Mouse (Mus musculus): ENCODE data around the gene Arhgef17. TPM values are rescaled to one million over a fixed set of nuclear protein-coding genes. Genes with fewer than 3 reads are reported as not detected.

Gene Arhgef17
- total RNA-seq, 2 experiments from 2014 or later, result 50.4 to 79.5 TPM

DNA sequence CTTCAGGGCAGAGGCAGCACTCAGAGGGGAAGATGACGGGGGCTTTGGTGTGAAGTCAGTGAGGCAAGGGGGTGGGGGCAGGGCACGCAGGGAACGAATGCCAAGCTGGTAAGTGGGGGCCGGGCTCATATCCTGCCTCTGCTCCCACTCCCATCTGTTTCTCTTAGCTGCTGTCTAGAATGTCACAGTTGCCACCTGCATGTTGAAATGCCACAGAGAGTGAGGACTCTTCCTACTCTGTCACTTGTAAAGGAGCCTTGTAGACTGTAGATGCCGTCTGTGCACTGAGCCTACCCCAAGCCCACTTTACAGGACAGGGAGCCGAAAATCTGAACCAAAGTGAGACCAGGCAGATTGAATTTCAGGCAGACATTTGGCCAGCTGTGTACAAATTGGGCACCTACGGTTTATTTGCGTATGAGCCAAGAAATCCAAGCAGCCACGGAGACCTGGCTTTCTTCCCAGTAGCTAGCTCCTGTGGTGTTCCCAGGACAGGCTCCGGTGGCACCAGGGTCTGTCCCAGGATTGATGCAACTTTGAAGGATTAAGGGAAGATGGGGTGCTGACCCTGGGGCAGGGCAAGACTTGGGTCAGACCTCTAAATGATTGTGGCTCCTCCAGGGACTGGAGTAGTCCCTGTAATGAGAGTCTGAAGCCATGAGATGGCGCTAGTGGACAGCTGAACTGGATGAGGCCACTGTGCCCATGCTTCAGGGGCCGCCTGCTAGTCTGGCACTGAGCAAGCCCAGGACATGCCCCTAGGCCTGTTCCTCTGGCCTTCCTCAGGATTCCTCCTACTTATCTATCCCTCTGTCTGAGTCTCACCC is 11.1 kb upstream of the Arhgef17 start:
- peak; percentile 61 to 62 for DNase-seq (ENCODE audit: low spot score in 2 of 2)

DNA sequence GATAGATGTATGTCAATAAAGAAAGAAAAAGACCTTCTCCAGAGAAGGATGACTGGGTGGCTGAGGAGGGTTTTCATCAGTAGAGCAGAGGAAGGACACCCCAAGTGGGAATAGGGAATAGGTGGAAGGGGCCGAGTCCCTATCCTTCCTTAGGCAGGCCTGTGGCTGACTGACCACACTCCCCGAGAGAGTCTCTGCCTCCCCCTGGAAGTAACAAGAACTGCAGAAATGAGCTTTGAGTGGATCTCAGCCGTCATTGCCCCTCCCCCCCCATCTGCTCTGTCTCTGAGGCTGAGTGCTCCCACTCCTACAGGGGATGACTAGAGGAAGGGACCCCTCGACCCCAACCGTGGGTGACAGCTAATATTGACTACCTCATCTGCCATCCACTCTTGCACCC is 9.3 kb upstream of the Arhgef17 start:
- DNase-seq (ENCODE audit: low spot score in 2 of 2), result no peak

GRCm38 (mm10) chr7:100938106-100938505 is 6.2 kb upstream of the Arhgef17 start:
- no peak for DNase-seq (ENCODE audit: low spot score in 2 of 2)

DNA sequence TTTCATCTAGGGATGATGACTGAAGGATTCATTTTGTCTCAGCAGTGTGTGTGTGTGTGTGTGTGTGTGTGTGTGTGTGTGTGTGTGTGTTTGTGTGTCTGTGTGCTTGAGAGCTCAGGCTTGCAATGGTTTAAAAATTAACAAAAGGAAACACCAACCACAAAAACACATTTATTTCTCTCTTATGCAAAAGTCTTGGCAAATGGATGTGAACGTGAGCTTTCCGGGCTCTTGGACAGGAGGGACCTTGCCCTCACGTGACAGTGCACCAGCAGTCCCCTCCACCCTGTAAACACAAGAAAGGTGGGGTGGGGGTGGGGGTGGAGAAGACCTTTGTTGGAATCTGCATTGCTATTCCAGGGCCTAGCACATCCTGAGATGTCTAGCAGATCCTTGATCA is 5.6 kb upstream of the Arhgef17 start:
- no peak for DNase-seq (ENCODE audit: low spot score in 2 of 2)

GRCm38 (mm10) chr7:100933520-100933919 is 1.6 kb upstream of the Arhgef17 start:
- no peak for DNase-seq (ENCODE audit: low spot score in 2 of 2)

GRCm38 (mm10) chr7:100932481-100933007 is 637 bp upstream of the Arhgef17 start:
- peak; percentile 80 to 81 for DNase-seq (ENCODE audit: low spot score in 2 of 2)

DNA sequence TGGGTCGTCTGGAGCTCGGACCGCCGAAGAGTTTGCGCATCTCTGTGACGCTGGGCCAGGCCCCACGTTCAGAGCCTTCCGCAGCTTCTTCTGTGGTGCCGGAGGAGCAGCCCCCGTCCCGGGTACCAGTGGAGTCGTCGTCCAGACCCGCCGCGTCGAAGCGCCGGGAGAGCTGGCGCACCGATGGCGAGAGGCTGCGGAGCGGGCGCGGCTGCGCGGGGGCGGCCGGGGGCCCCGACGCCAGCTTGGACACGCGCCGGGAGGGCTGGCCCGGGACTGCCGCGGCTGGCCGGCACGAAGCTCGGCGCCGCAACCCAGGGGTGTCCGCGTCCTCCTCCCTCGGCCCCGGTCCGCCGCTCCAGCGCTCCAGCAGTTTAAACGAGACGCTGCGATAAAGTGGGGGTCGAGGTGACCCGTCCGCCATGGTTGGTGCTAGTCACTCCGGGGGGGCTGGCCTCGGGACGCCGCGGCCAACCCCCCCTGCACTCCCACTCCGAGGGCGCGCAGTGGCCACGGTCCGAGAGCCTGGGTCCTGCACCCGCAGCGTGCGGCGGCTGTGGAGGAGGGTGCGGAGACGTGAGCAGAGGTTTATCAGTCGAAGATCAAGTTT is 486 bp downstream of the Arhgef17 start:
- DNase-seq (ENCODE audit: low spot score in 2 of 2), result peak; percentile 63 to 65

GRCm38 (mm10) chr7:100930619-100931315 is 1.1 kb downstream of the Arhgef17 start:
- DNase-seq (ENCODE audit: low spot score in 2 of 2), result peak; percentile 49 to 55

DNA sequence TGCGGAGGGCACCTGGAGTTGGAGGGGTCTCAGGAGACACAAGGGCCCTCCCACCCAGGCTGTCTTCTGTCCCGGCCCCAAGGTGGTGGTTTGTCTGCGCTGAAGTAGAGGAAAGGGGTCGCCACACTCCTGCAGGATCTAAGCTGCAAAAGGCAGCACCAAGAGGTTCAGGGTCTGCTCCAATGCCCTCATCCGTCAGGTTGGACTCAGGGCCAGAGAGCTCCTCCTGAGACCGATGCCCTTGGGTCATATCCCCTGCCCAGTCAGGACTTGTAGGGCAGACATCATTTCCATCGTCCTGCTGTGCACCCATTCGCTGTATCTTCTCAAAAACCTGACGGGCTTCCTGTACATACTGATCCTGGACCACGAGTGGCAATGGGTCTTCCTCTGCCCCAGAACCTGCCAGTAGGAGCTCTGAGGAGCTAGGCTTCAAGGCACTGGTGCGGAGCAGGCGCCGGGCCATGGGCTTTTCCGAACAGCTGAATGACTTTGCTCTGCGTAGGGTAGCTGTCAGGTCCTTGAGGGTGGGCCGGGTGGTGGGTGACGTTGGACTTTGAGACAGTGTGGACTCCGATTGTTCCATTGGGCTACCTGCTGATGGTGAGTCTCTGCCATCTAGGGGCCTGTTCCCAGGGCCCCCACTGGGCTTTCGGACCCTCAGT is 2.1 kb downstream of the Arhgef17 start:
- no peak for DNase-seq (ENCODE audit: low spot score in 2 of 2)

GRCm38 (mm10) chr7:100928456-100928855 is 3.5 kb downstream of the Arhgef17 start:
- no peak for DNase-seq (ENCODE audit: low spot score in 2 of 2)

DNA sequence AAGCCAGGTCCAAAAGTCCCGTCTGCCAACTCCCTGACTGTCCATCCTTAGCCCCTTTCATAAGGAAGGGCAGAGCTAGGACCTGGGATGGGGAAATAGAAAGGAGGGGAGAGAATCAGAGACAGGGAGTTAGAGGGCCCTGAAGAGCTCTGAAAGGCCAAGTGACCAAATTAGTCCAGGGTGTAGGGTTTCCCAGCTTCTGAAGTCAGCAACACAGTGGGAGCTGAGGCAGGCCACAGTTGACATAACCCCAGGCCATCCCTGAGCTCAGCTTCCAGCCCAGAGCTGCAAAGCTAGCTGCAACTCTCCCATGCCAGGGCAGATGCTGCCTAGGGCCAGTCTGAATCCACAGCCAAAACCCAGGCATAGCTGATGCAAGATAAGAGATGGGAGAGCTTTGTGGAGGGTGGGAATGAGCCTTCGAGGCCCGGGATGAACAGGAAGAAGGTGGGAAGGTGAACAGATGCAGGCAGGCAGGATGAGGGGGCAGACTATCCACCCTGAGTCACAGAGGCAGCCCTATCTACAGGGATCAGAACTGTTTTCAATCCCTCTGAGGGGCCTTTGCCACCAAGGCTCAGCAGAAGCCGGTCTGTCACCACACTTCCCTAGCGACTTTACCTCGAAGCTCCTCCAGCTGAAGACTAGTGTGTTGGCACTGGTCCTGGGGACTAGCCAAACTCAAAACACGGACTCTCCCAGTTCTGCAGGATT is 4.5 kb downstream of the Arhgef17 start:
- no peak for DNase-seq (ENCODE audit: low spot score in 2 of 2)

- DNase-seq (ENCODE audit: low spot score in 2 of 2), result no peak
Observed at GRCm38 (mm10) chr7:100926311-100926923, 5.5 kb downstream of the Arhgef17 start.

DNA sequence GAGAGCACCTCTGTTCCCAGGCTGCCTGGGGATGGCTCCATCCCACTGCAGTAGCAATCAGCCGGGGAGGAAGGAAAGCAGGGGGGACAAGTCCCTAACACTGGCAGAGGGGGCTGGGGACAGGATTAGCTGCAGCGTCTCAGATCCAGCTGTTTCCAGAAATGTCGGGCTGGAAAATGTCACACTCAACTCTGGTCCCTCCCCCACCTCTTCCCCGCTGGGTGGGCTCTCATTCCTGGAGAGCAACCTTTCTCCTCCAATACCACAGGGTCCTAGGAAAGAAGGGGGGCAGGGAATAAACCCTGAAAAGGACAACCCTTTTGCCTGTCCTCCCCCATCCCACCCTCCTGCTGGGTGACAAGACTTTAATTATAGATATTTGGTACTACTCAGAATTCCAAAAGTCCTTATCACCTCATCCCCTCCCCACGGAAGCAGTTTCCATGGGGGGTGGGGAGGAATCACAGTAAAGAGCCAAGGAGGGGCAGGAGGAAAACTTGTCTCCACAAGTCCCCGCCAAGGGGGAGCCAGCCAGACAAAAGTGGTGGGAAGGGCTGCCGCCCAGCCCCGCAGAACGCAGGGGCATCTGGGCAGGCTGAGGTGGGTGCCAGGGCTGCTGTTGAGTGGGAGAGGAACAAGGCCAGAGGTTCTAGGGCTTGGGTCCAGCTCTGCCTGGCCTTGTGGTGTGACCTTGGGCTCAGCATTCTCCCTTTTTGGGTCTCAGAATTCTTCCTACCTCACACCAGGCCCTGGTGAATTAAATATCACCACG is 7.0 kb downstream of the Arhgef17 start:
- DNase-seq (ENCODE audit: low spot score in 2 of 2), result peak in 1 of 2 experiments; percentile 44

GRCm38 (mm10) chr7:100924200-100924599 is 7.7 kb downstream of the Arhgef17 start:
- DNase-seq (ENCODE audit: low spot score in 2 of 2), result no peak

GRCm38 (mm10) chr7:100922907-100923306 is 9.0 kb downstream of the Arhgef17 start:
- DNase-seq (ENCODE audit: low spot score in 2 of 2), result no peak

DNA sequence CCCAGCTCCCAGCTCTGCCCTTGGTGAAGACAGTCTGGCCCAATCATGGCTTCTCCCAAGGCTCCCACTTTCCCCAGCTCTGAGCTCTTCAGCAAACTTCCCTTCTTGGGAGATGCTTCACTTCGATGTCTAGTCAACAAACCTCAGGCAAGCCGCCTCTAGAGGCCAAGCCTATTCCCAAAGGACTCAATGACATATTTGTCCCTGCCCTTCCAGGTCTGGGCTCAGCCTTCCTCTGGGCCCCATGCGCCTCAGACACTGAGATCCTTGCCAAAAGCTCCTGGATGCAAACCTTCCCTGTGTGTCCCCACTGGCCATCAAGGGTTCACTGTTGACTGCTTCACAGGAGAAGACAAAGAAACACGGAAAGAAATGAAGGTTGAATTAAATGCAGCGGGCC is 10.6 kb downstream of the Arhgef17 start:
- DNase-seq (ENCODE audit: low spot score in 2 of 2), result no peak

DNA sequence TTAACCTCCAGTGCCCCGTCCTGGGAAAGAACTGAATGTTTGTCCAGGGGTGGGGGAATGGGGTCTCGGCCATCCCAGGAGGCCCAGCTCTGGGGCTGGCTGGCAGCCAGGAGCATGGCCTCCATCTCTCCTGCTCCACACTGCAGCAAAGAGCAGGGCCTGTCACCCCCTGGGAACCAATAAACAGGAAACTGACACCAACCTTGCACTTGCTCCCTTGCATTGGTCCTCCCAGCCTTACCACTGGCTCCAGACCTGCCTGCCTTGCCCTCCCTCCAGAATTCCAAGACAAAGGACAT is 12.1 kb downstream of the Arhgef17 start:
- DNase-seq (ENCODE audit: low spot score in 2 of 2), result no peak

GRCm38 (mm10) chr7:100919006-100919808 is 12.7 kb downstream of the Arhgef17 start:
- no peak for DNase-seq (ENCODE audit: low spot score in 2 of 2)

- DNase-seq (ENCODE audit: low spot score in 2 of 2), result peak; percentile 68 to 70
Observed at GRCm38 (mm10) chr7:100918176-100918575, 13.7 kb downstream of the Arhgef17 start.

Measured in adrenal gland, adult 18-20 months (tissue).